Mouse (Mus musculus): ENCODE measurements around the gene Sval2. TPM values are rescaled to one million over a fixed set of nuclear protein-coding genes. Genes with fewer than 3 reads are reported as not detected.
A peak's percentile ranks its signal among the peaks of the same experiment; 100 is the strongest.

Sval2 gene
- polyA plus RNA-seq (2012; ENCODE audit: insufficient read depth, low replicate concordance) = not detected in 2 replicates

DNA sequence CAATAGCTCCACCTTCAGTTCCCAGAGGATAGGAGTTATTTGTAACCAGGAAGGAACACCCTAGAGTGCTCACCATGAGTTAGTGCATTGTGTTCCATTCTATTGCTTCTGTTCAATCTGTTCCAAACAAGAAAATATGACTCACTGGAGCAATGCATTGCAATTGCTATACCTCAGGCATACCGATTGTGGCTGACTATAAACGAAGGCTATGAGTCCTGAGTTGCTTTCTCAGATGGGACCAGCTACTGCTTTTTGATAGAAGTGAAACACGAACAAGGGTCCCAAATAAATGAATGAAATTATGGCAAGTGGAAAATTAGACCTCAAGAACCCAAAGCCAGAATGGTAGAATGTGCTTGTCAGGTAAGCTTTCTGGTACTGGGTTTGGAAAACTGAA is at the start of gene Sval2:
Gene Sval2 (plus strand): TSS at position 301 of the 400 bp plus-strand sequence.
- Histone ChIP-seq H3K4me1 (peaks cover 7% of the 10 kb centered on the region; the same call in 1 of the 2 replicates), H3K27me3 (replicated peaks) (no peaks in the 10 kb centered on the region), H3K36me3 (replicated peaks; ENCODE audit: low read length) (no peaks in the 10 kb centered on the region), H3K4me3 (replicated peaks) (no peak within 1 kb of the TSS), H3K9me3 (no peaks in the 10 kb centered on the region)
- TF ChIP-seq GATA1 (IDR thresholded peaks at IDR 0.05; ENCODE audit: borderline replicate concordance, low read length) = no peak
- no peak for TF ChIP-seq FLI1 (IDR thresholded peaks at IDR 0.05; ENCODE audit: low read length)

DNA sequence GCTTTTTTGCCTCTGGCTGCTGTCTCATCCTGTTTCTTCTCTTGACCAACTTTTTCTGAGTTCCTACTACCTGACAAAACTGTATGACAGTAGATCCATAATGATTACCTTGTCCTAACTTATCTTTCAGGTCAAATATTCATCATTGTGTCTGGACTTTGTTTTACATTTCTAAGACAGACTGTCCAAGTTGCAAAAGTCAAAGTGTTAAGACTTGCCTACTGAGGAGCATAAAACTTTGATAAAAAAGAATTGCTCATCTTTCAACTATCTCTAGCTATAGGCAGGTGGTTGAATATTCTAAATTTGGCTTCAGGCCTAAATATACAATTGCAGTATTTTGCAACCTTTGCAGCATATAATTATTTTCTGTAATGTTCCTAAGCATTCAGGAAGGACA is 28.7 kb upstream of the Sval2 start:
- no peaks in the 10 kb centered on the region for H3K36me3 ChIP-seq (replicated peaks; ENCODE audit: low read length)
- H3K27me3 ChIP-seq (replicated peaks) = no peaks in the 10 kb centered on the region
- H3K4me3 ChIP-seq (replicated peaks) = no peak overlapping the region
- no peaks in the 10 kb centered on the region for H3K9me3 ChIP-seq
- no peak for TF ChIP-seq FLI1 (IDR thresholded peaks at IDR 0.05; ENCODE audit: low read length)
- TF ChIP-seq GATA1 (IDR thresholded peaks at IDR 0.05; ENCODE audit: borderline replicate concordance, low read length) = no peak
- H3K4me1 ChIP-seq = peaks cover 13% of the 10 kb centered on the region

DNA sequence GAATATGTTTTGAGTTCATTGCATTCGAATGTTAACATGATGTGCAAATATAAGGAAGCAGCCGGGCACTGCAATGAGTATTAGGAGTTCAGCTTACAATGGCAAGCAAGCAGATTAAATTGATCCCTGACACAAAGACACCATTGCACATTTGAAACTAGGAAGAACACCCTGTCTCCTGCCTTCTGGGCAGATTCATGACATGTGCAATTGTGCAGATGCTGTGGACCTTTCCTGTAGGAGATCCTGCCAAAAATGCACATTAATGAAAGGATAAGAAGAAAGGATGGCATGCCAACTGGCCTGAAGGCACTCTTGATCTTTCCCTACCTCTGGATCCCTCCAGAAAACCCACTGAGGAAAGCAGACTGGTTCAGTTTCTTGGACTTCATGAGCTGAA is 23.3 kb upstream of the Sval2 start:
- H3K4me3 ChIP-seq (replicated peaks) = no peak overlapping the region
- H3K9me3 ChIP-seq = no peaks in the 10 kb centered on the region
- peaks cover 16% of the 10 kb centered on the region for H3K4me1 ChIP-seq
- no peaks in the 10 kb centered on the region for H3K36me3 ChIP-seq (replicated peaks; ENCODE audit: low read length)
- H3K27me3 ChIP-seq (replicated peaks) = no peaks in the 10 kb centered on the region
- TF ChIP-seq GATA1 (IDR thresholded peaks at IDR 0.05; ENCODE audit: borderline replicate concordance, low read length) (no peak), FLI1 (IDR thresholded peaks at IDR 0.05; ENCODE audit: low read length) (no peak)

GRCm38 (mm10) chr6:41847235-41847634 is 5.6 kb upstream of the Sval2 start, which contains the start of gene Pip:
TSS of gene Pip (plus strand) at chr6:41847535.
- no peak within 1 kb of the TSS for H3K4me3 ChIP-seq (replicated peaks)
- H3K9me3 ChIP-seq = no peaks in the 10 kb centered on the region
- no peaks in the 10 kb centered on the region for H3K36me3 ChIP-seq (replicated peaks; ENCODE audit: low read length)
- H3K27me3 ChIP-seq (replicated peaks) = no peaks in the 10 kb centered on the region
- TF ChIP-seq FLI1 (IDR thresholded peaks at IDR 0.05; ENCODE audit: low read length) = no peak
- TF ChIP-seq GATA1 (IDR thresholded peaks at IDR 0.05; ENCODE audit: borderline replicate concordance, low read length) = no peak
- H3K4me1 ChIP-seq = peaks cover 3% of the 10 kb centered on the region; the same call in 1 of the 2 replicates

- Histone ChIP-seq H3K27me3 (replicated peaks) (no peaks in the 10 kb centered on the region), H3K4me3 (replicated peaks) (no peak overlapping the region), H3K36me3 (replicated peaks; ENCODE audit: low read length) (no peaks in the 10 kb centered on the region), H3K9me3 (no peaks in the 10 kb centered on the region), H3K4me1 (peaks cover 27% of the 10 kb centered on the region)
- TF ChIP-seq GATA1 (IDR thresholded peaks at IDR 0.05; ENCODE audit: borderline replicate concordance, low read length) = no peak
- TF ChIP-seq FLI1 (IDR thresholded peaks at IDR 0.05; ENCODE audit: low read length) = no peak
Observed at GRCm38 (mm10) chr6:41864038-41864437, 11.2 kb downstream of the Sval2 start.

- Histone ChIP-seq H3K27me3 (replicated peaks) (no peaks in the 10 kb centered on the region), H3K4me1 (peaks cover 56% of the 10 kb centered on the region), H3K36me3 (replicated peaks; ENCODE audit: low read length) (peaks cover 7% of the 10 kb centered on the region), H3K4me3 (replicated peaks) (peak overlapping the region; percentile 50), H3K9me3 (peaks cover 7% of the 10 kb centered on the region)
- TF ChIP-seq GATA1 (IDR thresholded peaks at IDR 0.05; ENCODE audit: borderline replicate concordance, low read length) (no peak), FLI1 (IDR thresholded peaks at IDR 0.05; ENCODE audit: low read length) (no peak)
Observed at GRCm38 (mm10) chr6:41911625-41912024, 58.8 kb downstream of the Sval2 start.

Other genes starting within 250 kb of the Sval2 start
- 1.9 and 7.7 TPM in 2 replicates for gene Ephb6, start 247.5 kb upstream of the Sval2 start, polyA plus RNA-seq (2012; ENCODE audit: insufficient read depth, low replicate concordance)
- not detected in 2 replicates for gene Trpv6, start 216.6 kb upstream of the Sval2 start, polyA plus RNA-seq (2012; ENCODE audit: insufficient read depth, low replicate concordance)
- not detected in 2 replicates for gene Trpv5, start 172.2 kb upstream of the Sval2 start, polyA plus RNA-seq (2012; ENCODE audit: insufficient read depth, low replicate concordance)
- not detected in 2 replicates for gene Llcfc1, start 168.6 kb upstream of the Sval2 start, polyA plus RNA-seq (2012; ENCODE audit: insufficient read depth, low replicate concordance)
- gene Kel, start 148.7 kb upstream of the Sval2 start, polyA plus RNA-seq (2012; ENCODE audit: insufficient read depth, low replicate concordance) = 0.48 TPM in 1 of 2 replicates, not detected in the other
- not detected in 2 replicates for gene Olfr459, start 77.8 kb upstream of the Sval2 start, polyA plus RNA-seq (2012; ENCODE audit: insufficient read depth, low replicate concordance)
- gene Pip, start 5.5 kb upstream of the Sval2 start, polyA plus RNA-seq (2012; ENCODE audit: insufficient read depth, low replicate concordance) = not detected in 2 replicates
- gene Sval1, start 98.6 kb downstream of the Sval2 start, polyA plus RNA-seq (2012; ENCODE audit: insufficient read depth, low replicate concordance) = not detected in 2 replicates
- not detected in 2 replicates for gene Sval3, start 115.2 kb downstream of the Sval2 start, polyA plus RNA-seq (2012; ENCODE audit: insufficient read depth, low replicate concordance)
- gene Sva, start 185.4 kb downstream of the Sval2 start, polyA plus RNA-seq (2012; ENCODE audit: insufficient read depth, low replicate concordance) = not detected in 2 replicates

Data from megakaryocyte, embryonic 14.5 days (primary cell).